Mouse (Mus musculus) forebrain, embryonic 10.5 days (tissue): Measurements from ENCODE around the gene Dync1i2. TPM values are rescaled to one million over a fixed set of nuclear protein-coding genes. Genes with fewer than 3 reads are reported as not detected.

ENCODE experiments used
- polyA plus RNA-seq: library from polyadenylated mRNA; unstranded; fragments of >200 nt; fragmentation: Nextera tagmentation; extraction: Ambion mirVana; gene quantifications from 2 replicates; pipeline ENCODE4 v1.2.1, GENCODE M21; 2016

Gene Dync1i2
- polyA plus RNA-seq, 1 experiment from 2014 or later = 102 TPM

Other genes starting within 250 kb of the Dync1i2 start
- 38.4 and 41.6 TPM in 2 replicates for gene Dcaf17, start 156.4 kb upstream of the Dync1i2 start, polyA plus RNA-seq
- 20.3 and 20.6 TPM in 2 replicates for gene Mettl8, start 156.1 kb upstream of the Dync1i2 start, polyA plus RNA-seq
- 0.25 and 0.27 TPM in 2 replicates for gene Cybrd1, start 93.8 kb upstream of the Dync1i2 start, polyA plus RNA-seq
- 36.0 TPM in 2 replicates for gene Slc25a12, start 156.0 kb downstream of the Dync1i2 start, polyA plus RNA-seq
- 256 and 260 TPM in 2 replicates for gene Hat1, start 177.3 kb downstream of the Dync1i2 start, polyA plus RNA-seq
- gene Metap1d, start 241.6 kb downstream of the Dync1i2 start, polyA plus RNA-seq = 26.7 and 27.9 TPM in 2 replicates